Mouse (Mus musculus): Measurements from ENCODE around the gene Rab27a. TPM values are rescaled to one million over a fixed set of nuclear protein-coding genes. Genes with fewer than 3 reads are reported as not detected.

Rab27a gene
- polyA plus RNA-seq, 1 experiment from 2014 or later = 1.0 TPM

GRCm38 (mm10) chr9:73130529-73130928 is 85.9 kb downstream of the Rab27a start:
- Histone ChIP-seq H3K4me3 (no peak overlapping the region), H3K4me1 (no peaks in the 10 kb centered on the region), H3K27ac (replicated peaks) (no peak overlapping the region), H3K4me2 (replicated peaks) (no peak overlapping the region), H3K27me3 (no peaks in the 10 kb centered on the region), H3K9me3 (no peaks in the 10 kb centered on the region), H3K36me3 (peaks cover 37% of the 10 kb centered on the region), H3K9ac (replicated peaks) (no peak overlapping the region)
- ATAC-seq (replicated peaks) = no peak
- WGBS = 91% methylated on average over 4 of the region's 4 CpGs

- ATAC-seq (replicated peaks) = no peak
- no peak overlapping the region for H3K27ac ChIP-seq (replicated peaks)
- no peaks in the 10 kb centered on the region for H3K9me3 ChIP-seq
- no peak overlapping the region for H3K9ac ChIP-seq (replicated peaks)
- H3K27me3 ChIP-seq = no peaks in the 10 kb centered on the region
- H3K36me3 ChIP-seq = no peaks in the 10 kb centered on the region
- no peaks in the 10 kb centered on the region for H3K4me1 ChIP-seq
- WGBS = 81% methylated on average over 11 of the region's 11 CpGs
- H3K4me3 ChIP-seq = no peak overlapping the region
- no peak overlapping the region for H3K4me2 ChIP-seq (replicated peaks)
Measured at GRCm38 (mm10) chr9:73137341-73137886, 92.8 kb downstream of the Rab27a start.

Small RNA genes lying within 50 kb of the gene (microRNA-seq; reads per million reads assigned to microRNA genes)
- not detected for gene Gm27353

Other genes with a start within 250 kb of the Rab27a start
- gene Prtg, start 238.0 kb upstream of the Rab27a start, polyA plus RNA-seq (2015; fragmentation: Nextera tagmentation; extraction: Ambion mirVana) = 0.20 and 0.46 TPM in 2 replicates
- gene Pygo1, start 119.2 kb upstream of the Rab27a start, polyA plus RNA-seq (2015; fragmentation: Nextera tagmentation; extraction: Ambion mirVana) = 14.8 and 15.4 TPM in 2 replicates
- 2.3 and 2.4 TPM in 2 replicates for gene Dyx1c1, start 86.1 kb upstream of the Rab27a start, polyA plus RNA-seq (2015; fragmentation: Nextera tagmentation; extraction: Ambion mirVana)
- not detected in 2 replicates for gene Gm44503, start 86.0 kb upstream of the Rab27a start, polyA plus RNA-seq (2015; fragmentation: Nextera tagmentation; extraction: Ambion mirVana)
- gene Ccpg1os, start 59.5 kb upstream of the Rab27a start, polyA plus RNA-seq (2015; fragmentation: Nextera tagmentation; extraction: Ambion mirVana) = 21.5 and 23.8 TPM in 2 replicates
- 46.5 and 47.5 TPM in 2 replicates for gene Ccpg1, start 59.4 kb upstream of the Rab27a start, polyA plus RNA-seq (2015; fragmentation: Nextera tagmentation; extraction: Ambion mirVana)
- 11.7 and 12.7 TPM in 2 replicates for gene Pigb, start 4.5 kb upstream of the Rab27a start, polyA plus RNA-seq (2015; fragmentation: Nextera tagmentation; extraction: Ambion mirVana)
- gene Khdc3, start 57.0 kb downstream of the Rab27a start, polyA plus RNA-seq (2015; fragmentation: Nextera tagmentation; extraction: Ambion mirVana) = not detected in 2 replicates
- gene Gm20509, start 57.6 kb downstream of the Rab27a start, polyA plus RNA-seq (2015; fragmentation: Nextera tagmentation; extraction: Ambion mirVana) = not detected in 2 replicates
- 123 and 125 TPM in 2 replicates for gene Rsl24d1, start 68.6 kb downstream of the Rab27a start, polyA plus RNA-seq (2015; fragmentation: Nextera tagmentation; extraction: Ambion mirVana)

All from forebrain, embryonic 15.5 days (tissue).